Mouse (Mus musculus): ENCODE data around the gene Rab40c. TPM values are rescaled to one million over a fixed set of nuclear protein-coding genes. Genes with fewer than 3 reads are reported as not detected.

Gene Rab40c
- polyA plus RNA-seq, 1 experiment from 2014 or later, result 15.8 TPM

DNA sequence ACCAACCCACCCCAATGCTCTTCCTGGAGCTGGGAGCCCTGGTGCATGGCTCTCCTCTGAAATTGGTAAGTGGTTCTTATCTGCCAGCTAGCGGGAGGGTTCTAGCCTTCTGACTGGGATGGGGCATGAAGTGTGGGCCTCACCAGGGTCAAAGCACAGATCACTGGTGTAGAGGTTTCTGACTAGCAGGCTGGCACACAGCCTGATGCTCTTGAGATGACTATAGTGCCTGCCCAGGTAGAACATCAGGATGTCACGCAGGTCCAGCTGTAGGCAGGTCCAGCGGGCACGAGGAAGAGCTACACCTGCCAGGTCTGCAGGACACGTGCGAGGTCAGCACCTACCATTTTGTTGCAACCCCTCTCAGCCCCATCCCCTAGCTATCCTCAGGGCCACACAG lies 59.3 kb downstream of the Rab40c start:
- no peak for ATAC-seq
- Histone ChIP-seq H3K9ac (ENCODE audit: low read depth, low read length) (no peak overlapping the region), H3K27me3 (replicated peaks; ENCODE audit: control insufficient read depth, insufficient read depth, low read length) (no peaks in the 10 kb centered on the region), H3K27ac (ENCODE audit: low read depth, low read length) (no peak overlapping the region), H3K4me3 (ENCODE audit: low read depth, low read length) (no peak overlapping the region), H3K4me1 (replicated peaks; ENCODE audit: control insufficient read depth, insufficient read depth, low read length) (0 out of 2 replicates have a peak, but pooled peaks cover 7% of the 10 kb centered on the region), H3K4me2 (replicated peaks; ENCODE audit: low read depth) (peak overlapping the region; percentile 93; the same call in 1 of the 2 replicates), H3K36me3 (ENCODE audit: control insufficient read depth, insufficient read depth) (no peaks in the 10 kb centered on the region), H3K9me3 (ENCODE audit: control insufficient read depth) (no peaks in the 10 kb centered on the region)
- TF ChIP-seq CTCF (IDR thresholded peaks at IDR 0.05; ENCODE audit: low read depth), result no peak
- WGBS, result 86% methylated on average over 6 of the region's 6 CpGs

DNA sequence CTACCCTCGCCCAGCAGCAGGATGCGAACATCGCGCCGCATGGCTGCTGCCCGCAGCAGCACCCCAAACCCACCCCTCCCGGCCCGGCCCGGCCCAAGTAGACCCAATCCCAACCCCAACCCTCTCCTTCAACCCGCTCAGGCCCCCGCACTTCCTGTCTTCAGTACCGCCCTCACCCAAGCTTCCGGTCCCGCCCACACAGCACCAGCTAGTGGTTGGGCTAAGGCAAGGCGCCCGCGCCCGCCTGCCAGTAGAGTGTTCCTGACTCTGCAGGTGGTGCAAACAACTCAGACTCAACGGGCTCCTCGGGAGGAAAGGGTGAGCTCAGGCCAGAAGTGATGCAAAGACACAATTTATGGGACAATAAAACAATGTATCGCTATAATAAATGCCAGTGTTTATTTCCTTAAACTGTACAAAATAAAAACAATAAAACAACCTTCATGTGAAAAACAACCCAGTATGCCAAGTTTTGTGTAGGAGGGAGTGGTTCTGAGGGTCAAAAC lies 75.1 kb downstream of the Rab40c start, which contains the start of gene Rhot2:
Rhot2 (minus strand) TSS at position 456 of the 506 bp plus-strand sequence.
- peak; percentile 85 for ATAC-seq
- Histone ChIP-seq H3K9me3 (ENCODE audit: control insufficient read depth) (no peaks in the 10 kb centered on the region), H3K27me3 (replicated peaks; ENCODE audit: control insufficient read depth, insufficient read depth, low read length) (no peaks in the 10 kb centered on the region), H3K4me2 (replicated peaks; ENCODE audit: low read depth) (peak within 1 kb of the TSS; percentile 95), H3K4me3 (ENCODE audit: low read depth, low read length) (peak within 1 kb of the TSS; percentile 79), H3K36me3 (ENCODE audit: control insufficient read depth, insufficient read depth) (peaks cover 31% of the 10 kb centered on the region), H3K27ac (ENCODE audit: low read depth, low read length) (peak within 1 kb of the TSS; percentile 92), H3K9ac (ENCODE audit: low read depth, low read length) (peak within 1 kb of the TSS; percentile 78), H3K4me1 (replicated peaks; ENCODE audit: control insufficient read depth, insufficient read depth, low read length) (0 out of 2 replicates have a peak, but pooled peaks cover 3% of the 10 kb centered on the region)
- WGBS, result 1% methylated on average over 18 of the region's 21 CpGs
- peak; percentile 77 for TF ChIP-seq CTCF (IDR thresholded peaks at IDR 0.05; ENCODE audit: low read depth)

DNA sequence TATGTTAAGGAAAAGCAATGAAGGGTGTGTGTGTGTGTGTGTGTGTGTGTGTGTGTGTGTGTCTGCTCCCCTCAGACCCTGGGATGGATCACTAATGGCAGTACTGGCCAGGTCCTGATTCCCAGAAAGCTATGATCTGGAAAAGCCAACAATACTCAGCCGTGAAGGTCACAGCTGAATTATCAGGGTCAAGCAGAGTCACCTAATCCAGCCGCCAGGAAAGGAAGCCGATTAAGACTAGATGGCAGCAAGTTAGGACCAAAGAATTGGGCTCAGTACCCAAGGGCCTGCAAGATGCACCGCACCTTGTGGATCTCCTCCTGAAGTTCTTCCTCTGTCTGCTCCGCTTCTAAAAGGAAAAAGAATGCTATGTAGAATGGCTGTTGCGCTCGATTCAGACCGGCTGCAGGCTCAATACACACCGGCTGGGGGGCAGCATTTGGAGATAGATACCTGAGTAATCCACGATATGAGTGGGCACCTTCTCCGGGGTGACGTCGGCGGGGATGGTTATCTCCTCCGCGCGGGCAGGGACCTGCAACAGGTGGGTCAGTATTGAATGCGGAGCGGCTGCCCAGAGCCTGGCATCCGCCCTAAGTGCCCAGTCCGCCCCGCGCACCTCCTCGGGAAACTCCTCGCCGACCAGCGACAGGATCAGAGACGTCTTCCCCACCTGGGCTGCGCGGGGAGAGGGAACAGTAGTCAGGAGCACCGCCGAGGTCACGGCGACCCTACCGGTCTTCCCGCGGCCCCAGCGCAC lies 75.7 kb downstream of the Rab40c start:
- H3K27me3 ChIP-seq (replicated peaks; ENCODE audit: control insufficient read depth, insufficient read depth, low read length), result no peaks in the 10 kb centered on the region
- 2% methylated on average over 37 of the region's 38 CpGs for WGBS
- H3K4me3 ChIP-seq (ENCODE audit: low read depth, low read length), result peak overlapping the region; percentile 79
- peak; percentile 19; the same call in 1 of the 2 replicates for ATAC-seq
- peak overlapping the region; percentile 78 for H3K9ac ChIP-seq (ENCODE audit: low read depth, low read length)
- TF ChIP-seq CTCF (IDR thresholded peaks at IDR 0.05; ENCODE audit: low read depth), result no peak
- peak overlapping the region; percentile 92 for H3K27ac ChIP-seq (ENCODE audit: low read depth, low read length)
- peak overlapping the region; percentile 95 for H3K4me2 ChIP-seq (replicated peaks; ENCODE audit: low read depth)
- no peaks in the 10 kb centered on the region for H3K9me3 ChIP-seq (ENCODE audit: control insufficient read depth)
- H3K4me1 ChIP-seq (replicated peaks; ENCODE audit: control insufficient read depth, insufficient read depth, low read length), result peaks cover 3% of the 10 kb centered on the region; the same call in 1 of the 2 replicates
- peaks cover 34% of the 10 kb centered on the region for H3K36me3 ChIP-seq (ENCODE audit: control insufficient read depth, insufficient read depth)

DNA sequence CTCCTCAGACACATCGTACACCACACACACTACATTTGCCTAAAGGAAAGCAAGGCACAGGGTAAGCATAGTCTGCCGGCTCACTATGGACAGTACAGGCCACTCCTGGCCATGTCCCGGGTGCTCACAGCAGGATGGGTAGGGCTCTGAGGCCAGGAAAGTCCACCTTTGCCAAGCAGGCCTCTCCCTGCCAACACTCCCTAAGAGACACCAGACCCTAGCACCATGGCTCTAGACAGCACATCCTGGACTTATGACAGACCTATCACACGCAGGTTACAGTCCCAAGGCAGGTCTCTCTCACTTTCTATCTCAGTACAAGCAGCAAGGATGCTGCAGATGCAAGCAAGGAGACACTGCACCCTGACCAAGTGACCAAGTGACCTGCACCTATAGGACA lies 76.4 kb downstream of the Rab40c start:
- WGBS, result 81% methylated on average over 4 of the region's 4 CpGs
- H3K9ac ChIP-seq (ENCODE audit: low read depth, low read length), result no peak overlapping the region
- no peak for ATAC-seq
- no peaks in the 10 kb centered on the region for H3K27me3 ChIP-seq (replicated peaks; ENCODE audit: control insufficient read depth, insufficient read depth, low read length)
- H3K9me3 ChIP-seq (ENCODE audit: control insufficient read depth), result no peaks in the 10 kb centered on the region
- H3K4me3 ChIP-seq (ENCODE audit: low read depth, low read length), result peak overlapping the region; percentile 79
- peaks cover 35% of the 10 kb centered on the region for H3K36me3 ChIP-seq (ENCODE audit: control insufficient read depth, insufficient read depth)
- H3K4me2 ChIP-seq (replicated peaks; ENCODE audit: low read depth), result peak overlapping the region; percentile 95
- no peak for TF ChIP-seq CTCF (IDR thresholded peaks at IDR 0.05; ENCODE audit: low read depth)
- peak overlapping the region; percentile 11; the same call in 1 of the 2 replicates for H3K27ac ChIP-seq (ENCODE audit: low read depth, low read length)
- peaks cover 3% of the 10 kb centered on the region; the same call in 1 of the 2 replicates for H3K4me1 ChIP-seq (replicated peaks; ENCODE audit: control insufficient read depth, insufficient read depth, low read length)

DNA sequence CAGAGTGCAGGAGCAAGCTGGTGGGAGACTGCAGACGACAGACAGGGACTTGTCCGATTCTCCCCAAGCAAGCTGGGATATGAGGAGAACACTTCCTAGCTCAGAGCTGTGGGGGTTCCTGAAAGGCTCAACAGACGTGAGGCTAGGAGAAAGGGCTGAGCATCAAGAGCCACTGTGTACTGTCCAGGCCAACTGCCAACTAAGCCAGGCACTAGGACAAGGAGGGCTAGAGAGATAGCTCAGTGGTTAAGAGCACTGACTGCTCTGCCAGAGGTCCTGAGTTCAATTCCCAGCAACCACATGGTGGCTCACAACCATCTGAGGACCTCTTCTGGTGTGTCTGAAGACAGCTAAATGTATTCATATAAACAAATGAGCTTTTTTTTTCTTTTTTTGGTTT lies 77.0 kb downstream of the Rab40c start:
- TF ChIP-seq CTCF (IDR thresholded peaks at IDR 0.05; ENCODE audit: low read depth), result no peak
- Histone ChIP-seq H3K27ac (ENCODE audit: low read depth, low read length) (no peak overlapping the region), H3K4me2 (replicated peaks; ENCODE audit: low read depth) (no peak overlapping the region), H3K4me1 (replicated peaks; ENCODE audit: control insufficient read depth, insufficient read depth, low read length) (peaks cover 3% of the 10 kb centered on the region; the same call in 1 of the 2 replicates), H3K27me3 (replicated peaks; ENCODE audit: control insufficient read depth, insufficient read depth, low read length) (no peaks in the 10 kb centered on the region), H3K9me3 (ENCODE audit: control insufficient read depth) (no peaks in the 10 kb centered on the region), H3K4me3 (ENCODE audit: low read depth, low read length) (no peak overlapping the region), H3K36me3 (ENCODE audit: control insufficient read depth, insufficient read depth) (peaks cover 38% of the 10 kb centered on the region), H3K9ac (ENCODE audit: low read depth, low read length) (no peak overlapping the region)
- WGBS, result 77% methylated on average over 3 of the region's 3 CpGs
- ATAC-seq, result no peak

DNA sequence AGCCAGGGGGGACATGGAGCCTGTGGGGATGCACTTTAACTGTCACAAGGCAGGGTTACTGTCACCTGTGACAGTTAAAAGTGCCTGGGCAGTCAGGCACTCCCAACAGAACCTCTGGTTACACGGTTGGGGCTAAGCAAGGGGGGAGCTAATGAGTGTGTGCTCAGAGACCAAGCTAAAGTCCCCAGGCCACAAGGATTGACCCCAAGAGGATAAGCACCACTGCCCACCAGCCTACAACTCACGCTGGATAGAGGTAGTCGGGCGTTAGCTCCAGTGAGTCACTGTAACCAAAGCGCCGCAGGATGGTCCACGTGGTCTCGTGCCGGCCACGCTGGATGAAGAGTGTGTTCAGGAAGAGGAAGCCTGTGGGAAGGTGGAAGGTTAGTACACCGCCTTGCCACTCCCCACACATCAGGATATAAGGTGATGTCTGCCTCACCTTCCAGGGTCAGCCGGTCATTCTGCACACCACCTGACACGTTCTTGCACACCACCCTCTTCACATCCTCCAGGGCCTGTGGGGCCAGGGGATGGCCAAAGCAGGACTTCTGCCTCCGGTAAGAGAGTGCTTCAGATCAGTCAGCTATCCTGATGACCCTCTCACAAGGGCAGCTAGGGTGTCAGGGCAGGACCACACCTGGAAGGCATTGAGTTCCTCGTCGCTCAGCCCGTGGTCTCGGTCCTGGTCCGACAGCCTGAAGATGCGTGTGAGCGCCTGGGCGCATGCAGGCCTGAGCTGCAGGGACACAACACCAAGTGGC lies 78.2 kb downstream of the Rab40c start, which contains the start of gene Gm20683:
Gm20683 (minus strand) TSS at position 647 of the 764 bp plus-strand sequence.
- H3K9me3 ChIP-seq (ENCODE audit: control insufficient read depth), result no peaks in the 10 kb centered on the region
- no peak within 1 kb of the TSS for H3K4me3 ChIP-seq (ENCODE audit: low read depth, low read length)
- 89% methylated on average over 22 of the region's 22 CpGs for WGBS
- no peak within 1 kb of the TSS for H3K9ac ChIP-seq (ENCODE audit: low read depth, low read length)
- H3K36me3 ChIP-seq (ENCODE audit: control insufficient read depth, insufficient read depth), result peaks cover 38% of the 10 kb centered on the region
- H3K4me1 ChIP-seq (replicated peaks; ENCODE audit: control insufficient read depth, insufficient read depth, low read length), result peaks cover 4% of the 10 kb centered on the region; the same call in 1 of the 2 replicates
- ATAC-seq, result no peak
- TF ChIP-seq CTCF (IDR thresholded peaks at IDR 0.05; ENCODE audit: low read depth), result no peak
- no peaks in the 10 kb centered on the region for H3K27me3 ChIP-seq (replicated peaks; ENCODE audit: control insufficient read depth, insufficient read depth, low read length)
- H3K27ac ChIP-seq (ENCODE audit: low read depth, low read length), result 0 out of 2 replicates have a peak within 1 kb of the TSS, but pooled peaks have one; percentile 8
- no peak within 1 kb of the TSS for H3K4me2 ChIP-seq (replicated peaks; ENCODE audit: low read depth)
